Mouse (Mus musculus) bone marrow, adult 2 months (tissue): Measurements from ENCODE around the gene Phlda2. TPM values are rescaled to one million over a fixed set of nuclear protein-coding genes. Genes with fewer than 3 reads are reported as not detected.

ENCODE experiments used
- H3K27ac ChIP-seq: fragments of 200-500 bp; 2 replicates; pipeline ENCODE4 v1.5.1; 2012; ENCODE audit warnings: low read depth, mild to moderate bottlenecking, control low read depth, inconsistent platforms, low read length; ENCODE audit not compliant: control insufficient read depth, poor library complexity, insufficient read depth
- H3K4me1 ChIP-seq: fragments of 200-500 bp; 2 replicates; pipeline ENCODE4 v1.6.1; 2011; ENCODE audit warnings: low read length; ENCODE audit not compliant: control insufficient read depth, insufficient read depth
- H3K4me3 ChIP-seq: fragments of 200-500 bp; replicated peaks from 2 replicates; pipeline ENCODE3; 2011; ENCODE audit warnings: mild to moderate bottlenecking, low read depth, low read length, control low read depth; ENCODE audit not compliant: control insufficient read depth
- CTCF ChIP-seq: fragments of 200-500 bp; IDR thresholded peaks from 2 replicates; pipeline ENCODE4 v1.5.1; 2011; ENCODE audit warnings: low read length, control low read depth; ENCODE audit not compliant: control insufficient read depth, insufficient read depth
- POLR2A ChIP-seq: fragments of 200-500 bp; IDR thresholded peaks from 2 replicates; pipeline ENCODE4 v1.6.1; 2011; ENCODE audit warnings: low read depth, mild to moderate bottlenecking, control low read depth, low read length, borderline replicate concordance; ENCODE audit not compliant: control insufficient read depth
- WGBS: fragments of 180-500 bp; shearing (Covaris S2); methylation state at CpG from one replicate; pipeline ENCODE4 v1.1.7; 2018; 5-methylcytosine and 5-hydroxymethylcytosine counted together
- polyA plus RNA-seq: library from polyadenylated mRNA; stranded (reverse); fragments of >200 nt; gene quantifications from 2 replicates; pipeline ENCODE4 v1.2.4, GENCODE M21; 2011; ENCODE audit warnings: low replicate concordance; ENCODE audit not compliant: missing spikeins, insufficient read depth, insufficient read length

Gene Phlda2
- polyA plus RNA-seq, 1 experiment = 9.1 TPM

- no peak overlapping the region for H3K4me3 ChIP-seq
- H3K4me1 ChIP-seq = peaks cover 2% of the 10 kb centered on the region
- TF ChIP-seq POLR2A = no peak
- TF ChIP-seq CTCF = no peak
- 76% methylated on average over 5 of the region's 5 CpGs for WGBS
- no peak overlapping the region for H3K27ac ChIP-seq
These were observed 40.4 kb downstream of the Phlda2 start for GRCm38 (mm10) chr7:143462516-143462915.

DNA sequence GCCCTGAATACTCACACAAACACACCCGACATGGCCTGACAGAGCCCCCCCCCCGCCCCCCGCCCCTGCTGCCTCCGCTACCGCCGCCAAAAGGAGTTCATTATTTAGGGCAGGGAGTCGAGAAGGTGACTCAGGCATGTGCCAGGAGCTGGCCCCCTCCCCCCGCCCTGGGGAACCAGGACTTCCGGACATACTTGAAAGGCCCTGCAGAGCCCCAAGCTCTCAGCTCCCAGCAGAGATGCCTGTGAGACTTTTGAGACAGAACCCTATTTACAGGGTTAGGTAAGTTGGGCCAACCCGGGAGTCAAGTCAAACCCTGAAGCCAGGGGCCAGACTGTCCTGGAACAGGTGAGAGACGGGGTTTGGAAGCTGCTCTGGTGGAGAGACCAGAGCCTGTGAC is 41.0 kb downstream of the Phlda2 start:
- Histone ChIP-seq H3K4me3 (no peak overlapping the region), H3K27ac (no peak overlapping the region), H3K4me1 (peaks cover 2% of the 10 kb centered on the region)
- 54% methylated on average over 11 of the region's 11 CpGs for WGBS
- TF ChIP-seq CTCF (no peak), POLR2A (no peak)

DNA sequence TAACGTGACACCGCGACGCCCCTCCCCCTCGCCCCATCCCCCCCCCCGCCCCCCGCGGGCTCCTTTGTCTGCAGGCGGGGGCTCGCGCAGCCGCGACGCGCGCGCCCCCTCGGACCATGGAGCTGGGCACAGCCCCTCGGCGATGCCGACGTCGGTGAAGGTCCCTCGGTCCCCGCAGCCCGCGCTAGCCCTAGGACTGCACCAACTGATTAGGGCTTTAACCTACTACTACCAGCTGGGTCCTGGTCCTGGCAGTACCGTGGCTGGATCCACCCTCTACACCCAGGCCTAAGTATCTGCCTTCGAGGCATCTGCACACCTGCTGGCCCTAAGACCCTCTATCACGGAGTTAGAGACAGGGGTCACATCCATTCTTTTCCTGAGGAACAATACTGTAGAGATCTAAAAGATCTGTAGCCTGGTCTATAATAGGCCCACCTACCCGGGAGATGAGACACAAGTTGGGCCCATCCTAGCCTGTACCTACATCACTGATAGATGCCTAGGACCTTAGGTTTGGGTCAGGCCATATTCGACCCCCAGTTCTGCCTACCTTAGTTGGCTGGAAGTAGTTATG is 41.6 kb downstream of the Phlda2 start:
- peak overlapping the region; percentile 5 for H3K4me3 ChIP-seq
- H3K4me1 ChIP-seq = peaks cover 2% of the 10 kb centered on the region
- no peak overlapping the region for H3K27ac ChIP-seq
- 45% methylated on average over 31 of the region's 32 CpGs for WGBS
- no peak for TF ChIP-seq POLR2A
- no peak for TF ChIP-seq CTCF

- H3K4me1 ChIP-seq = peaks cover 2% of the 10 kb centered on the region
- WGBS = 23% methylated on average over 48 of the region's 48 CpGs
- TF ChIP-seq POLR2A = peak; percentile 49; the same call in 1 of the 2 replicates
- no peak for TF ChIP-seq CTCF
- peak within 1 kb of the TSS; percentile 66 for H3K4me3 ChIP-seq
- no peak within 1 kb of the TSS; the same call in 1 of the 2 replicates for H3K27ac ChIP-seq
These were observed 42.1 kb downstream of the Phlda2 start, which contains the start of gene Cdkn1c for GRCm38 (mm10) chr7:143460874-143461273. TSS of gene Cdkn1c (minus strand) at chr7:143461050.

DNA sequence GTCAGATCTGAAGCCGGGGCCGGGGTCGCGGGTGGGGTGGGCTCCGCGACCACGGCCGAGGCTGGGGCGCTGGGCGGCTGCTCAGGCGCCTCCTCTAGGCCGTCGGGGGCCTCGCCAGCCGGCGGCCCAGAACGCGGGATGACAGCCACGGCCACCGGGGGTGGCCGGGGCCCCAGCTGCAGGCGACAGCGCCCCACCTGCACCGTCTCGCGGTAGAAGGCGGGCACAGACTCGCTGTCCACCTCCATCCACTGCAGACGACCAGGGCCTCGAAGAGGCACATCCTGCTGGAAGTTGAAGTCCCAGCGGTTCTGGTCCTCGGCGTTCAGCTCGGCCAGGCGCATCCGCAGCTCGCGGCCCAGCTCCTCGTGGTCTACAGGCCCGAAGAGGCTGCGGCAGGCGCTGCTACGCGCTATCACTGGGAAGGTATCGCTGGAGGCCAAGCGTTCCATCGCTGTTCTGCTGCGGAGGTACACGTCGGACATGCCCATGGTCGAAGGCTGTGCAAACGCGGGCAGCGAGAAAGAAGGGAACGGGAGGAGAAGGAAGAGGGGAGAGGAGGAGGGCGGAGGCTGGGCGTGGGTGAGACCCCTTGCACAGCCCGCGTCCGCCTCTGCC is 42.6 kb downstream of the Phlda2 start:
- Histone ChIP-seq H3K4me3 (peak overlapping the region; percentile 66), H3K27ac (no peak overlapping the region; the same call in 1 of the 2 replicates), H3K4me1 (peaks cover 2% of the 10 kb centered on the region)
- 36% methylated on average over 60 of the region's 60 CpGs for WGBS
- TF ChIP-seq POLR2A = no peak
- no peak for TF ChIP-seq CTCF

DNA sequence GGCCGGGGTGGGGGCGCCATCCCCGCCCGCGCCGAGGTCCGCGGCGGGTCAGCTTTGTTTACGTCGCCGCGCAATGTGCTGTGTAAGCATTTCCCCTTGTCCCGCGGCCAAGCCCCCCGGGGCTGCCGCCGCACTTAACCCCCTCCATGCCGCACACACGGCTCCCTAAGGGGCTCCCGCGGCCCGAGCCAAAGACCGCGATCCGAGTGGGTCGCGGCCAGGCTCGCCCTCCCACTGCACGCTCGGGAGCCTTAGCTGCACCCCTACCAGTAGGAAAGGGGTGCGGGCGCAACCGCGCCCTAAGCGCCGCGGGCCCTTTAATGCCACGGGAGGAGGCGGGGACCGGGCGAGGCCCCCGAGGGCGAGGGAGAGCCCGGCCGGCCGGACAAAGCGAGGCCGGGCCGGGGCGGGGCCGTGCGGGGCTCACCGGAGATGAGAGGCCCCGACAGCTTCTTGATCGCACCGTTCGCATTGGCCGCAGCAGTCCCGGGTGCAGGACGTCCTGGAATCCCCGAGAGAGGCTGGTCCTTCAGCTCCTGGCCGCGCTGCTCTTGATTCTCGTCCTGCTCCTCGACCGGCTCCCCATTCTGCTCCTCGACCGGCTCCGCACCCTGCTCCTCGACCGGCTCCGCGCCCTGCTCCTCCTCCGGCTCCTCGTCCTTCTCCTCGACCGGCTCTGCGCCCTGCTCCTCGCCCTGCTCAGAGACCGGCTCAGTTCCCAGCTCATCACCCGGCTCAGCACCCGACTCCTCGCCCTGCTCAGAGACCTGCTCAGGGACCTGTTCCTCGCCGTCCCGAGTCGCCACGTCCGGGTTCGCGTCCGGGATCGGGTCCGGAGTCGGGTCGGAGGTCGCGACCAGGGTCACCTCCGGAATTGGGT is 43.4 kb downstream of the Phlda2 start:
- peak overlapping the region; percentile 9; the same call in 1 of the 2 replicates for H3K27ac ChIP-seq
- 37% methylated on average over 100 of the region's 100 CpGs for WGBS

GRCm38 (mm10) chr7:143458963-143459331 is 44.0 kb downstream of the Phlda2 start:
- H3K4me3 ChIP-seq = no peak overlapping the region
- H3K4me1 ChIP-seq = peaks cover 2% of the 10 kb centered on the region
- no peak for TF ChIP-seq CTCF
- TF ChIP-seq POLR2A = no peak
- 44% methylated on average over 38 of the region's 38 CpGs for WGBS
- H3K27ac ChIP-seq = no peak overlapping the region; the same call in 1 of the 2 replicates

More for the DNA sequence above, 43.4 kb downstream of the Phlda2 start:
- Histone ChIP-seq H3K4me1 (peaks cover 2% of the 10 kb centered on the region), H3K4me3 (no peak overlapping the region)
- TF ChIP-seq POLR2A (no peak), CTCF (no peak)

Other genes starting within 250 kb of the Phlda2 start
- gene Cdkn1c, start 42.1 kb downstream of the Phlda2 start, polyA plus RNA-seq = 4.3 and 8.0 TPM in 2 replicates
- gene Slc22a18, start 29.4 kb downstream of the Phlda2 start, polyA plus RNA-seq = 3.3 TPM in 1 of 2 replicates, not detected in the other
- 104 and 143 TPM in 2 replicates for gene Nap1l4, start 46.0 kb upstream of the Phlda2 start, polyA plus RNA-seq
- gene Cars, start 96.9 kb upstream of the Phlda2 start, polyA plus RNA-seq = 86.2 and 209 TPM in 2 replicates
- gene Tnfrsf26, start 125.6 kb upstream of the Phlda2 start, polyA plus RNA-seq = 2.4 and 4.3 TPM in 2 replicates
- gene Tnfrsf22, start 146.5 kb upstream of the Phlda2 start, polyA plus RNA-seq = 0.57 TPM in 1 of 2 replicates, not detected in the other
- gene Tnfrsf23, start 182.7 kb upstream of the Phlda2 start, polyA plus RNA-seq = 0.85 and 1.3 TPM in 2 replicates